Mouse (Mus musculus) spleen, adult 2 months (tissue): ENCODE measurements around the gene Sash1. TPM values are rescaled to one million over a fixed set of nuclear protein-coding genes. Genes with fewer than 3 reads are reported as not detected.
A peak's percentile ranks its signal among the peaks of the same experiment; 100 is the strongest.

ENCODE experiments used
- DNase-seq, 2 experiments: peaks; one replicate each; pipeline versions ENCODE4 v3.0.0 to v3.0.0-alpha.2; 2012 to 2021; ENCODE audit warnings: low spot score in 2 of 2, low read depth in 1 of 2
- H3K27ac ChIP-seq: fragments of 200-500 bp; 2 replicates; pipeline ENCODE4 v1.5.1; 2012; ENCODE audit warnings: low read length, inconsistent platforms; ENCODE audit not compliant: insufficient read depth
- H3K27me3 ChIP-seq: fragments of 200-500 bp; 2 replicates; pipeline ENCODE4 v1.6.1; 2012; ENCODE audit warnings: mild to moderate bottlenecking, moderate library complexity, low read length, inconsistent platforms; ENCODE audit not compliant: control insufficient read depth, insufficient read depth
- H3K36me3 ChIP-seq: fragments of 200-500 bp; 2 replicates; pipeline ENCODE4 v1.6.1; 2012; ENCODE audit warnings: mild to moderate bottlenecking, low read length, inconsistent platforms; ENCODE audit not compliant: control insufficient read depth, insufficient read depth
- H3K4me1 ChIP-seq: fragments of 200-500 bp; 2 replicates; pipeline ENCODE4 v1.6.1; 2011; ENCODE audit warnings: inconsistent platforms; ENCODE audit not compliant: control insufficient read depth, insufficient read depth, insufficient read length
- H3K4me3 ChIP-seq: fragments of 200-500 bp; 2 replicates; pipeline ENCODE4 v1.5.1; 2011; ENCODE audit warnings: mild to moderate bottlenecking, inconsistent platforms; ENCODE audit not compliant: insufficient read depth, insufficient read length; ENCODE audit errors: extremely low read depth
- CTCF ChIP-seq: fragments of 200-500 bp; IDR thresholded peaks from 2 replicates; pipeline ENCODE4 v1.5.1; 2011; ENCODE audit warnings: mild to moderate bottlenecking, inconsistent platforms; ENCODE audit not compliant: insufficient read depth, insufficient read length, insufficient replicate concordance; ENCODE audit errors: extremely low read depth
- POLR2A ChIP-seq: fragments of 200-500 bp; IDR thresholded peaks from 2 replicates; pipeline ENCODE4 v1.6.1; 2011; ENCODE audit warnings: low read depth, low read length, inconsistent platforms
- WGBS: fragments of 180-500 bp; shearing (Covaris S2); methylation state at CpG from one replicate; pipeline ENCODE4 v1.1.7; 2018; 5-methylcytosine and 5-hydroxymethylcytosine counted together
- polyA plus RNA-seq: library from polyadenylated mRNA; depleted of rRNA; stranded (reverse); fragments of >200 nt; gene quantifications from 2 replicates; pipeline ENCODE4 v1.2.3, GENCODE M21; 2012

Sash1 gene
- polyA plus RNA-seq, 1 experiment: 9.8 TPM

DNA sequence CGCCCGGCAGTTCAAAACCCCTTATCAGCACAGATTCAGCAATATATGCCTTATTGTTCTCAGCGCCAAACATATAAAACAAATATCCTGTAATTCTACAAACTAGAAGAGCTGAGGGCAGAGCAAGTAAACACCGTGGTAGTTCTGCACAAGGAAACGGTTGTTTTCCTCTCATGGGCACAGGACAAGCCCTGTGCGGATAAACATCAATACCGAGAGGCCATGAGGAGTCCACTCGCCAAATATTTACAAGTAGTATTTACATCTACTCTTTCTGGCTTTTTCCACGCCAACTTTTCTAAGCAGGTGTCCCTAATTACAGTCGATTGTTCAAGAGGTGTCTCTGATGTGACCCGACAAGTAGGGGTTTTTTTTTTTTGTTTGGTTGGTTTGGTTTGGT is 669 bp downstream of the Sash1 start:
- TF ChIP-seq CTCF (no peak), POLR2A (no peak)
- Histone ChIP-seq H3K27ac (peak overlapping the region; percentile 76; the same call in 1 of the 2 replicates), H3K4me3 (peak overlapping the region; percentile 23; the same call in 1 of the 2 replicates), H3K36me3 (no peaks in the 10 kb centered on the region), H3K4me1 (no peaks in the 10 kb centered on the region; the same call in 1 of the 2 replicates), H3K27me3 (peaks cover 2% of the 10 kb centered on the region; the same call in 1 of the 2 replicates)
- WGBS: 15% methylated on average over 11 of the region's 11 CpGs
- DNase-seq: no peak

DNA sequence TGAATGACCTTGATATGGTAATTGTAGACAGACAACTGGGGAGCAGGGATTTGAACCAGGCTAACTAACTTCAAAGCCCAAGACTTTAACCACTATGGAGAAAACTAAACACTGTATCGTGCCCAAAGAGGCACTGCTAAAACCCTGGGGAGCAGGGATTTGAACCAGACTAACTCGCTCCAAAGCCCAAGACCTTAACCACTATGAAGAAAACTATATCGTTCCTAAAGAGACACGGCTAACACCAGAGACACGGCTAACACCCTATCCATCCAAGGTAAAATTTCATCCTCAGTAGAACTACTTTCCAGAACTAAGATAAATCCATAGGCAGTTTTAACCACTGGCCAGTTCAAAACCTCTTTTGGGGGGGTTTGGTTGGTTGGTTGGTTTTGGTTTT is 1.3 kb downstream of the Sash1 start:
- WGBS: 80% methylated on average over 5 of the region's 5 CpGs
- no peak for TF ChIP-seq CTCF
- TF ChIP-seq POLR2A: no peak
- H3K4me3 ChIP-seq: no peak overlapping the region
- H3K36me3 ChIP-seq: no peaks in the 10 kb centered on the region
- no peaks in the 10 kb centered on the region; the same call in 1 of the 2 replicates for H3K4me1 ChIP-seq
- no peak for DNase-seq
- no peak overlapping the region for H3K27ac ChIP-seq
- peaks cover 2% of the 10 kb centered on the region; the same call in 1 of the 2 replicates for H3K27me3 ChIP-seq

DNA sequence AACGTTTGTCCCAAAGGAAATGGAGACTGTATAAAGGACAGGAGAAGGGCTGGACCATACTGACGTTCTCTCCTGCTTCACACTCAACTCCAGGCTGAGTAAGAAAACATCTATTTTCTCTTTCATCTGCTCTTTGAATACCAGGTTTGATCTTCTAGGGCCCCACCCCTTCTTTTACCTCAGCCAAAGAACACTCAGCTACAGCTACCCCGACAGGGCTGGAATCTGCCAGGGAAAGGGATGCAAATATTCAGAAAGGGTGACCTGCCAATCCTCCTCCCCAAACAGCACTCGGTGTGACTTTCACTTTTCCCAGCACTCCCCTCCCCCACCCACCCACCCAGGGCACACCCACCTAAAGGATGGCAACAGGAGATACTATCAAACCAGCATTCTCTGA is 2.2 kb downstream of the Sash1 start:
- Histone ChIP-seq H3K27ac (no peak overlapping the region), H3K4me3 (no peak overlapping the region)
- DNase-seq: no peak

DNA sequence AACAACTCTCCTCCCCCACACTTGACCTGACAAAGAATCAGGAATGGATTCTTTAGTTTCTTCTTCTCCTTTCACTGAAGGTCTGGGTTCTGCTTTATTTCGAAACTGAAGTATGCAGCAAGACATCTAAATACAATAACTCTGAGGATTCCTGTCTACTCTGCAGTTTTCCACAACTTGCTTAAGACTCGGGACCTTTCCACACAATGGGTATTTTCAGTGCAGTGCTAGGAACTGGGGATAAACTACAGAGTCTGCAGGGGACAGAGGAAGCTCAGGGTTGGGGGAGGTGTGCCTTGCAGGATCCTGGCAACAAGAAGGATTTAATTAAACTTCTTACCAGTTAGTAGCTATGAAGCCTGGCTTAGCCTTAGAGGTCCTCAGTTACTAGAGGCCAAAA is 4.1 kb downstream of the Sash1 start:
- peaks cover 2% of the 10 kb centered on the region; the same call in 1 of the 2 replicates for H3K27me3 ChIP-seq
- H3K4me3 ChIP-seq: no peak overlapping the region
- 71% methylated on average over 2 of the region's 2 CpGs for WGBS
- H3K27ac ChIP-seq: no peak overlapping the region
- DNase-seq: no peak
- no peaks in the 10 kb centered on the region for H3K36me3 ChIP-seq
- TF ChIP-seq CTCF (no peak), POLR2A (no peak)
- H3K4me1 ChIP-seq: peaks cover 2% of the 10 kb centered on the region

More for the DNA sequence above, 2.2 kb downstream of the Sash1 start:
- H3K27me3 ChIP-seq: peaks cover 2% of the 10 kb centered on the region; the same call in 1 of the 2 replicates
- TF ChIP-seq CTCF: no peak
- TF ChIP-seq POLR2A: no peak
- H3K4me1 ChIP-seq: peaks cover 2% of the 10 kb centered on the region
- no peaks in the 10 kb centered on the region for H3K36me3 ChIP-seq
- 38% methylated on average over 4 of the region's 4 CpGs for WGBS

DNA sequence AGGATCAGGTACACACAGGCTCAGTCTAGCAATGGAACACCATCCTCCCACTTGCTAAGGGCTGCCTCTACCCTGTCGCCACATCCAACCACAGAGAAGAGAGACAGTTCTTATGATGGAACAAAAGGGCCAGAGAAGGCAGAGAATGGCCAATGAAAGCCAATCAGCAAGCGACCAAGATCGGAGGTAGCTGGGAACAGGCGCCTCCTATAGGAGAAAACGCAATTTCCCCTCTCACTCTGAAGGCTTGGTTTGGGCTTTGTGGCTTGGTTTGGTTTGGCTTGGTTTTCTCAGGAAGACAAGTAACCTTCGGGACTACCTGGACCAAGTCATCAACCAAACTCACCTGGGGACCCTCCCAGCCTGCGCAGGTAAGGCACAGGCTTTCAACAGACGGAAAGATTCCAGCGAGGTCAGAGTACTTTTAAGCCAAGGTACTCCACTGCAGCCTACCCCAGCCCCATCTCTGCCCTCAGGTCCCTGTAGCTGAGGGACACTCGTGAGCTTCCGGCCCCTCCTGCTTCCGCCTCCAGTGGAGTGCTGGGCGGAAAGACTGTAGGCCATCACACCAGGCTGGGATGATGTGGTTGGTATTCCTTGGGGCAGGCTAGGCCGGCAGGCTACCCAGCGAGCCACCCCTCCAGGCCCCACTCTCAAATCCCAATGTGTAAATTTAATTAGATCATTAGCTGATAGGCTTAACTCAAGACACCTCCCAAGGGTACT is 4.8 kb downstream of the Sash1 start:
- no peak for DNase-seq
- Histone ChIP-seq H3K4me3 (no peak overlapping the region), H3K27ac (peak overlapping the region; percentile 47; the same call in 1 of the 2 replicates), H3K27me3 (peaks cover 2% of the 10 kb centered on the region; the same call in 1 of the 2 replicates), H3K4me1 (peaks cover 2% of the 10 kb centered on the region), H3K36me3 (no peaks in the 10 kb centered on the region)
- 96% methylated on average over 15 of the region's 15 CpGs for WGBS
- TF ChIP-seq POLR2A: no peak
- no peak for TF ChIP-seq CTCF

DNA sequence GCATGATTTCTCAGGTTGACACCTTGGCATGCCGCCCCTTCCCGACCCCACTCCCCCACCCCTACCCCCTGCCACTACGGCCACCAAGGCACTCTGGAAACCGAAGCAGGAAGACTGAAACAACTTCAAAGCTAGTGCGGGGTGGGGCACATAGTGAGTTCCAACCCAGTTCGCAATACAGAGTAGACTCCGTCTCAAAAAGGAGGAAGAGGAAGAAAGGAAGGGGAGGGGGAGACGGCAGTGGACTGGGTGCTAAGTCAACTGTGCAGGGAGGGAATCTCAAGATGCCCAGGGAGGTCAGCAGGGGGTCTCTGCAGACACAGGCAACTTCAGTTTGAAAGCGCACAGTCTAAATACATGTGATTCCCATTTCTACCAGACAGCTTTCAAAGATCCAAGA is 7.0 kb downstream of the Sash1 start:
- DNase-seq: no peak
- Histone ChIP-seq H3K27me3 (no peaks in the 10 kb centered on the region), H3K4me1 (peaks cover 2% of the 10 kb centered on the region; the same call in 1 of the 2 replicates), H3K4me3 (no peak overlapping the region), H3K36me3 (no peaks in the 10 kb centered on the region), H3K27ac (no peak overlapping the region)
- TF ChIP-seq POLR2A: no peak
- TF ChIP-seq CTCF: no peak
- WGBS: 25% methylated on average over 9 of the region's 9 CpGs

DNA sequence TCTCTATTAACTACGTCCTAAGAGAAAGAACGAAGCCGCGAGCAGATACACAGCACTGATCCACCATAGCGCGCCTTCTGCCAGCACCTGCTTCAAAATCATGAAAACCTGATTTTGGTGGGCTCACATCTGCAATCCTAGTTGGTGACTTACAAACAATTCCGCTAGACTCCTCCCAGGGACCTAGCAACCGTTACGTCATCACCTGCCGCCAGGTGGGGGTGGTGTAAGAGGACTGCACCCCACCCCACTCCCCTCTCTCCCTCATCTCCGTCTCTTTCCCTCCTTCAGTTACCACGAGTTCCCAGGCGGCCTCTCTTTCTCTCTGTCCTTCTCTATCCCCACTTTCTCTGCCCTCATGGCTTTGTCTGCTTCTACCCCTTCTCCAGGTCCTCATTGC is 7.5 kb downstream of the Sash1 start:
- Histone ChIP-seq H3K4me1 (peaks cover 2% of the 10 kb centered on the region; the same call in 1 of the 2 replicates), H3K4me3 (no peak overlapping the region), H3K36me3 (no peaks in the 10 kb centered on the region), H3K27ac (no peak overlapping the region), H3K27me3 (no peaks in the 10 kb centered on the region)
- no peak for DNase-seq
- no peak for TF ChIP-seq CTCF
- WGBS: 88% methylated on average over 13 of the region's 13 CpGs
